Mouse (Mus musculus) small intestine, adult 2 months (tissue): ENCODE data around the gene Wbp1l.

Source experiments
- CTCF ChIP-seq: fragments of 200-500 bp; IDR thresholded peaks from 2 replicates; pipeline ENCODE4 v1.5.1; 2012; ENCODE audit warnings: low read depth, mild to moderate bottlenecking, control low read depth, inconsistent platforms, low read length, moderate library complexity, mixed read lengths; ENCODE audit not compliant: insufficient replicate concordance, insufficient read length; ENCODE audit errors: extremely low read depth
- POLR2A ChIP-seq: fragments of 200-500 bp; IDR thresholded peaks from 2 replicates; pipeline ENCODE4 v1.6.1; 2012; ENCODE audit warnings: low read depth, mild to moderate bottlenecking, control low read depth, inconsistent platforms, low read length, moderate library complexity

- no peak for TF ChIP-seq CTCF
- no peak for TF ChIP-seq POLR2A
Observed at GRCm38 (mm10) chr19:46619001-46619400, 20.1 kb downstream of the Wbp1l start.
